Mouse (Mus musculus): ENCODE results near the gene Pcbp1.
"Not testable (repeated sequence)": the region's sequence is repeated elsewhere in the genome, so short reads cannot be mapped to it uniquely, and the experiment has no call there.

The Pcbp1 gene

DNA sequence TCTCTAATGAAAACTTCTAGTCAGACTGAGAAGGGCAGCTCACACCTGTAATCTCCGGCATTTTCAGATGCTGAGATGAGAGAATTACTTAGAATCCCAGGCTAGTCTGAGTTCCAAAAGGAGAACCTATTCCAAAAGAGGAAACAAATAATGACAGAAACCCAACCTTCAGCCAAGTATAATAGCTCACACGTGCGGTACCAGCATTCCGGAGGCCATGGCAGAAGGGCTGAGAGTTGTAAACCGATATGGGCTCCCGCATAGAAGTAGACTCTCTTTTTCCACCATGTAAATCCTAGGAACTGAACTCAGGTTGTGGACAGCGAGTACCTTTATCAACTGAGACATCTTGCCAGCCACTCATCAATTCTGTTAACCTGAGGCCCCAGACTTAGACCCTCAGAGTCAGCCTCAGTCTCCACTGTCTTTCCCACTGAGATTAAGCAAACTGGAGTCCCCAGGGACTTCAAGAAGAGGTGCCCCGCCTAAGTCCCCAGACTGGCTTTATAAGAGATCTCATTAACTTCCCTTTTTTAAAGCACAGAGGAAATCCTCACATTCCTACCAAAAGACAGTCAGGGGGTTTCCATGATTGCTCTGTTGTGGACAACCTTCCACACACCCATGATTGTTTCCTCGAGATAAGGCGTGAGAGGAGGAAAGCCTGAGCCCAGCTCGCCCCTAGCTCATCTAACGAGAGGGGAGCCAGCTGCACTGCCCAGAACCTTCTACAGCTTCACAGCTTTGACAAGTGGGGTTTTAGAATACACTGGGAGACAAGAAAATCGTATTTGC, 32.5 kb downstream of the Pcbp1 start:
- no peak for DNase-seq

DNA sequence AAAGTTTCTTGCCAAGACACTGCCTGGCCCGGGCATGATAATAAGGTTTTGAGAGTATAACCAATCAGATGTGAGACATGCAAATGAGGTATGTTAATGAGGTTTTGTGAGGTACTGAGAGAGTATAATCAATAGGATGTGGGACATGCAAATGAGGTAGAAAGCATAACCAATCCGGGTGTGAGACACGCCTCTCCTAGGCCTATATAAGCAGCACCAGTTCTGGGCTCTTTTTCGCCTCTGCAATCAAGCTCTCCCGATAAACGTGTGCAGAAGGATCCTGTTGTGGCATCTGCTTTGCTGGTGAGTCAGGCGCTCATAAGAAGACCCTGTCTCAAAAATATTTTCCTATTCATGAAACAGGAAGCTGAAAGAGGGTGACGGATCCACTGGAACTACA, 35.7 kb downstream of the Pcbp1 start:
- not testable (repeated sequence) for DNase-seq

DNA sequence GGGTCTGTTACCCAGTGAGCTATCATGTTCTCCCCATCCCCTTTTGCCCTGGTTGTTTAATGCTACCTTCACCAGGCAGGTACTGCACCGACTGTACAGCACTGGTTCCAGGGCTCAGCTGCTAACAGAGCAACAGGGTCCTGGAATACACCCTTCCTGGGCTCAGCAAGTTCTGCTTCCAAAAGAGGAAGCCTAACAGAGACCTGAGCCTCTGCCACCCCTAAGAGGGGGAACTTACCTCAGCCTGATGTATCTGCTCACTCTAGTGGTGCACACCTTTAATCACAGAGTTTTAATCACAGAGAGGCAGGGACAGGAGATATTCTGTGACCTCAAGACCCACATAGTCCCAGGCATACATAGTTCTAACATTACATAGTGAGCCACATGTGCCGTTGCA, 36.2 kb downstream of the Pcbp1 start:
- DNase-seq = no peak

DNA sequence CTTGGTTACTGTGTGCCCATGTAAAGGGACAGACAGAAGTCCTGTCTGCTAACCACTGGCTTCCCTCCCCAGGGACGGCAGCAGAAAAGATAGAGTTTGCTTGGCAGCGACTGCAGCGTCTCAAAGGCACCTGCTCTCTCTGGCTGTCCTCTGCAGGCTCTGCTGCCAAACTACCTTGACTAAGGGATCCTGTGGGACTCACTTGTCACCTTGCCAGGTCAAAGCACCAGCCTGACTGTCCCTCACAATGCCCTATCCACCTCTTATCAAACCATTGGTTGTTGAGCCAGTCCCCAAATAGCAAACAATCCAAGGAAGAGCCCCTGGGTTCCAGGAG, 38.0 kb downstream of the Pcbp1 start:
- no peak for DNase-seq

DNA sequence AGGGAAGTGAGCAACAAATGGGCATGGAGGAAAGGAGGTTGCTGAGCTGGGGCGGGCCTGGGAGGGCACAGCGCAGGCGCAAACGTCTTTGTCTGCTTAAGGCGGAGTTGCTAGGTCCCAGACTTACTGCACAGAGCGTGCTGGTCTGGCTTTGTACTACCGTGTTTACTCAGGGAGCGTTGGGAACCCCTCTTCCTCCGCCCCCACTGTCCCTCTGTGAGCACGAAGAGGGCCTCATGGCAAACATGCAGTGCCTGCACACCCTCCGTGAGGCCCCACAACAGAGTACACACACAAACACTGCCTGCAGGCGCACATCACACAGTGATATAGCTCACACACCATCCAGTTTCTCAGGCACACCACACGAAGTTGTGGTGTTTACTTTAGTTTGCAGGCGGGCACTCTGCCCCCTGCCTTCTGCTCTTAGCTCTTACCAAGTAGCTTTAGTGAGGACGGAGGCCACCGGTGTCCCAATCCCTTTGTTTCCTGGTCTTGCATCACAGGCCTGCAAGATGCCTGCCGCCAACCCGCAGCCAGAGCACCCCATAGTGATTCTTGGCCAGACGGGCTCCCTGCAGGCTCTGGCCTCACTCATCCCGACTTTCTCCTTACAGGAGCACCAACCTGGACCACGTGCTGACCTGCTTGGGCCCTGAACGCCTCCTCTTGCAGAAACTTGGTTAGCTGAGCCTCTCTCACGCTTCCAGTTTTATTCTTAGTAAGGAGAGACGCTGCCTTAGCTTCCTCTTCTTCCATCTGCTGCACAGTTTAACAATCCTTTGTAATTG, 38.6 kb downstream of the Pcbp1 start:
- peak; percentile 88 for DNase-seq

- no peak for DNase-seq
Observed at GRCm38 (mm10) chr6:86485943-86486640, 40.0 kb downstream of the Pcbp1 start.

DNA sequence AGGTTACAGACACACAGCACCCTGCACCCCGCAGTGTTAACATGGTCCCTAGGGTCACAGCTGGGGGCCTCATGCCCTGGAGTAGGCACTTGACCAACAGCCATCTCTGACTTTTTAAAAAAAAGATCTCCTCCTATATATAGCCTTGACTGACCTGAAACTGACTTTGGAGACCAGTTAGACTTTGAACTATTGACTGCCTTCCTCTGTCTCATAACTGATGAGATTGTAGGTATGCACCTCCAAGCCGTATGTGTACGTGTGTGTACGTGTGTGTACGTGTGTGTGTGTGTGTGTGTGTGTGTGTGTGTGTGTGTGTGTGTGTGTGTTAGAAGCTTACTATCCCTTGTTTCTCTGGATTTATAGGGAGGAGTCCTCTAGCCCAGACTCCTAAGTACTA, 44.2 kb downstream of the Pcbp1 start:
- DNase-seq = no peak

- no peak for DNase-seq
Observed at GRCm38 (mm10) chr6:86480189-86480831, 45.8 kb downstream of the Pcbp1 start.

GRCm38 (mm10) chr6:86479816-86480188, 46.3 kb downstream of the Pcbp1 start:
- DNase-seq = no peak

GRCm38 (mm10) chr6:86479311-86479710, 46.8 kb downstream of the Pcbp1 start:
- DNase-seq = no peak

GRCm38 (mm10) chr6:86476931-86477330, 49.2 kb downstream of the Pcbp1 start:
- DNase-seq = no peak

DNA sequence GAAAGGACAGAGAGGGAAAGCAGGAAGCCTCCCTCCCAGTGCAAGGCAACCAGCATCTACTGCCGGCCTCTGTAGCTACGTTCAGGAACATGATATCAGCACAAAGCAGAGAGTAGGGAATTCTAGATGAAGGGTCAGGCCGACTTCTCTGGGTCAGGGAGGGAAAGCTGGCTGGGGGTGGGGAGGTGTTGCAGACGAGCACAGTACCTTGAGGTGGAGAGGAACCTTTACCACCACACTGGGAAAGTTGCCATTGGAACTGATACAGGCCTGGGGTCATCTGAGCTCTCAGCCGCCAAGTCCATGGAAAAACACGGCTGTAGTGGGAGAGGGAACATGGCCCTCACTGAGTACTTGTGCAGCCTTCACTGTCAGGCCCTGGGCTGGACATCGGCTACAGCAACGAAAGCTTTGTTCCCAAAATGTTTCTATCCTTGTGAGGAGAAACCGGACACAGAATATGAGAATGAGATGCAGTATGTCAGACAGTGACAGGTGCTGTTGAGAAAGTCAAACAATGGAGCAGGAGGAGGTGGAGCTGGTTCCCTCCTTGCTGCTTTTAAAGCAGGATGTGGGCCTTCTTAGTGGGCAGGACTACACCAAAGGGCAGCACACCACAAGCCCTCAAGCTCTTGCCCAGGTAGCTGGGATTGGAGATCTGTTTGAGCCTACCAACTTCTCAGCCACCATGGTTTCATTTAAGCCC, 50.5 kb downstream of the Pcbp1 start:
- no peak for DNase-seq

DNA sequence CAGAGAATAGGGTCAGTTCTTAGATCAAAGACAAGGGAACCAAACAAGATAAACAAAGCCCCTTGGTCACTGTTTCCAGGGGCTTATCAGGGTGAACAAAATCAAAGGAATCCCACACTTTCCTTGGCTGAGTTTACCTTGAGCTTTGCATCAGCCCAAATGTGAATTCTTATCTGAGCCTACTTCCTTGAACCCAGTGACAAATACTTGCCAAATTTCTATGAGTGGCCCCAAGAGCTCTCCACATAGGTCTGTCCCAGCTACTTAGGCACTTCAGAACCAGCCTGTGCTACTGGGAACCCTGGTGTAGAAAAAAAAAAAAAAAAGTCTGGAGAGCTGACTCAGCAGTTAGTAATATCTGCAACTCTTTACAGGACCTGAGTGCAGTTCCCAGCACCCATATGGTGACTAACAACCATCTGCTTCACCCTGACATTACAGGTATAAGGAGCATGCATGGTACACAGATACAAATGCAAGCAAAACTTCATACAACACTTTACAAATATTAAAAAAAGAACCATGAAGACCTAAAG, 51.4 kb downstream of the Pcbp1 start:
- DNase-seq = no peak

All from retina, postnatal 1 day (tissue).